Mouse (Mus musculus) kidney, postnatal 36 days (tissue): ENCODE data around the gene Mgll.

ENCODE experiments used
- DNase-seq, 2 experiments: peaks; one replicate each; pipeline ENCODE4 v3.0.0; 2021 to 2022; ENCODE audit warnings: mixed read lengths in 2 of 2

The Mgll gene

GRCm38 (mm10) chr6:88718033-88718725 is 6.0 kb upstream of the Mgll start:
- DNase-seq: peak in 1 of 2 experiments; percentile 32

- DNase-seq: no peak
These were observed 3.2 kb upstream of the Mgll start for GRCm38 (mm10) chr6:88721059-88721458.

GRCm38 (mm10) chr6:88722906-88723305 is 1.3 kb upstream of the Mgll start:
- DNase-seq: no peak

- no peak for DNase-seq
These were observed 353 bp upstream of the Mgll start for GRCm38 (mm10) chr6:88723806-88724312.

- DNase-seq: peak in 1 of 2 experiments; percentile 44
These were observed 1.4 kb downstream of the Mgll start for GRCm38 (mm10) chr6:88725590-88725989.

GRCm38 (mm10) chr6:88726252-88727211 is 2.3 kb downstream of the Mgll start:
- DNase-seq: peak; percentile 60 to 75

- DNase-seq: no peak
These were observed 3.3 kb downstream of the Mgll start for GRCm38 (mm10) chr6:88727490-88727889.

- DNase-seq: no peak
These were observed 3.8 kb downstream of the Mgll start for GRCm38 (mm10) chr6:88728054-88728453.

- no peak for DNase-seq
These were observed 4.3 kb downstream of the Mgll start for GRCm38 (mm10) chr6:88728515-88728914.

- no peak for DNase-seq
These were observed 7.1 kb downstream of the Mgll start for GRCm38 (mm10) chr6:88731211-88731751.

GRCm38 (mm10) chr6:88731991-88732390 is 7.8 kb downstream of the Mgll start:
- DNase-seq: peak; percentile 92 to 96

- peak in 1 of 2 experiments; percentile 43 for DNase-seq
These were observed 8.7 kb downstream of the Mgll start for GRCm38 (mm10) chr6:88732643-88733613.

- no peak for DNase-seq
These were observed 12.1 kb downstream of the Mgll start for GRCm38 (mm10) chr6:88736337-88736736.

GRCm38 (mm10) chr6:88736741-88737508 is 12.7 kb downstream of the Mgll start:
- DNase-seq: peak in 1 of 2 experiments; percentile 53

GRCm38 (mm10) chr6:88737509-88737888 is 13.3 kb downstream of the Mgll start:
- peak in 1 of 2 experiments; percentile 27 for DNase-seq

- DNase-seq: no peak
These were observed 16.8 kb downstream of the Mgll start for GRCm38 (mm10) chr6:88741041-88741440.

GRCm38 (mm10) chr6:88741791-88742190 is 17.6 kb downstream of the Mgll start:
- no peak for DNase-seq

GRCm38 (mm10) chr6:88742286-88743011 is 18.2 kb downstream of the Mgll start:
- DNase-seq: peak; percentile 77 to 84

GRCm38 (mm10) chr6:88743601-88744291 is 19.5 kb downstream of the Mgll start:
- DNase-seq: peak in 1 of 2 experiments; percentile 55

- peak in 1 of 2 experiments; percentile 35 for DNase-seq
These were observed 20.8 kb downstream of the Mgll start for GRCm38 (mm10) chr6:88745027-88745426.
